Mouse (Mus musculus) mesoderm, embryonic 11.5 days (tissue): ENCODE measurements at regions not wholly inside any gene's neighbourhood (a gene's known extent, or its start where the extent isn't known, plus 50 kb on each side); places are given as distances from the start of the nearest gene placed in this dataset.
A peak's percentile ranks its signal among the peaks of the same experiment; 100 is the strongest.
"Not testable (repeated sequence)": the region's sequence is repeated elsewhere in the genome, so short reads cannot be mapped to it uniquely, and the experiment has no call there.

Experiments used
- DNase-seq: peaks from one replicate; pipeline ENCODE4 v3.0.0-alpha.2; 2012; ENCODE audit warnings: low read depth, low spot score

GRCm38 (mm10) chrX:157107747-157108146, 307.4 kb downstream of the Phex start:
- no peak for DNase-seq

GRCm38 (mm10) chrX:157080025-157080424, 335.1 kb downstream of the Phex start:
- no peak for DNase-seq

GRCm38 (mm10) chrX:157079606-157080005, 335.5 kb downstream of the Phex start:
- DNase-seq = no peak

GRCm38 (mm10) chrX:157078061-157078460, 337.1 kb downstream of the Phex start:
- DNase-seq = not testable (repeated sequence)

GRCm38 (mm10) chrX:157076193-157076592, 338.9 kb downstream of the Phex start:
- no peak for DNase-seq

GRCm38 (mm10) chrX:157051629-157052315, 363.3 kb downstream of the Phex start:
- DNase-seq = peak; percentile 0

GRCm38 (mm10) chrX:157028913-157029312, 386.2 kb downstream of the Phex start:
- no peak for DNase-seq

- no peak for DNase-seq
Measured at GRCm38 (mm10) chrX:157024343-157024742, 390.8 kb downstream of the Phex start.

GRCm38 (mm10) chrX:157021851-157022250, 393.3 kb downstream of the Phex start:
- DNase-seq = no peak

- no peak for DNase-seq
Measured at GRCm38 (mm10) chrX:157020337-157020736, 394.8 kb downstream of the Phex start.

- DNase-seq = no peak
Measured at GRCm38 (mm10) chrX:156989986-156990518, 425.1 kb downstream of the Phex start.

GRCm38 (mm10) chrX:156947093-156947492, 468.0 kb downstream of the Phex start:
- no peak for DNase-seq

- no peak for DNase-seq
Measured at GRCm38 (mm10) chrX:156944223-156944622, 470.9 kb downstream of the Phex start.

- DNase-seq = peak; percentile 2
Measured at GRCm38 (mm10) chrX:156913363-156913762, 501.7 kb downstream of the Phex start.
